Mouse (Mus musculus): Measurements from ENCODE around the gene Ccdc69. TPM values are rescaled to one million over a fixed set of nuclear protein-coding genes. Genes with fewer than 3 reads are reported as not detected.
A peak's percentile ranks its signal among the peaks of the same experiment; 100 is the strongest.

Ccdc69 gene
- polyA plus RNA-seq, 1 experiment from 2014 or later = 0.22 TPM

- 0 out of 2 replicates have a peak, but pooled peaks cover 2% of the 10 kb centered on the region for H3K27me3 ChIP-seq
- H3K9me3 ChIP-seq = no peaks in the 10 kb centered on the region
- no peak for ATAC-seq (ENCODE audit: low FRiP score)
- no peak overlapping the region for H3K4me2 ChIP-seq
- no peaks in the 10 kb centered on the region for H3K36me3 ChIP-seq
- no peak overlapping the region for H3K27ac ChIP-seq
- H3K9ac ChIP-seq = no peak overlapping the region
- H3K4me1 ChIP-seq (replicated peaks) = no peaks in the 10 kb centered on the region
- no peak overlapping the region for H3K4me3 ChIP-seq
- 84% methylated on average over 2 of the region's 2 CpGs for WGBS
Measured at GRCm38 (mm10) chr11:55089892-55090291, 12.0 kb upstream of the Ccdc69 start.

- WGBS = 7% methylated on average over 10 of the region's 10 CpGs
- Histone ChIP-seq H3K4me3 (no peak overlapping the region), H3K36me3 (no peaks in the 10 kb centered on the region), H3K9me3 (no peaks in the 10 kb centered on the region; the same call in 1 of the 2 replicates), H3K27me3 (0 out of 2 replicates have a peak, but pooled peaks cover 2% of the 10 kb centered on the region), H3K4me2 (no peak overlapping the region), H3K27ac (no peak overlapping the region), H3K9ac (no peak overlapping the region), H3K4me1 (replicated peaks) (no peaks in the 10 kb centered on the region)
- no peak; the same call in 1 of the 2 replicates for ATAC-seq (ENCODE audit: low FRiP score)
Measured at GRCm38 (mm10) chr11:55087006-55087405, 9.1 kb upstream of the Ccdc69 start.

GRCm38 (mm10) chr11:55085396-55085795 is 7.5 kb upstream of the Ccdc69 start:
- 0 out of 2 replicates have a peak, but pooled peaks cover 2% of the 10 kb centered on the region for H3K27me3 ChIP-seq
- WGBS = 68% methylated on average over 5 of the region's 5 CpGs
- no peaks in the 10 kb centered on the region; the same call in 1 of the 2 replicates for H3K9me3 ChIP-seq
- no peak overlapping the region for H3K9ac ChIP-seq
- H3K27ac ChIP-seq = no peak overlapping the region
- no peak for ATAC-seq (ENCODE audit: low FRiP score)
- H3K36me3 ChIP-seq = no peaks in the 10 kb centered on the region
- no peak overlapping the region for H3K4me3 ChIP-seq
- no peak overlapping the region for H3K4me2 ChIP-seq
- H3K4me1 ChIP-seq (replicated peaks) = no peaks in the 10 kb centered on the region

- Histone ChIP-seq H3K4me1 (replicated peaks) (no peaks in the 10 kb centered on the region), H3K27ac (no peak overlapping the region), H3K4me2 (no peak overlapping the region), H3K27me3 (0 out of 2 replicates have a peak, but pooled peaks cover 2% of the 10 kb centered on the region), H3K9ac (no peak overlapping the region), H3K9me3 (no peaks in the 10 kb centered on the region; the same call in 1 of the 2 replicates), H3K4me3 (no peak overlapping the region), H3K36me3 (no peaks in the 10 kb centered on the region)
- no peak for ATAC-seq (ENCODE audit: low FRiP score)
- WGBS = 77% methylated on average over 4 of the region's 4 CpGs
Measured at GRCm38 (mm10) chr11:55084629-55085028, 6.7 kb upstream of the Ccdc69 start.

- peaks cover 31% of the 10 kb centered on the region for H3K27me3 ChIP-seq
- WGBS = 89% methylated on average over 9 of the region's 9 CpGs
- no peak overlapping the region for H3K9ac ChIP-seq
- H3K36me3 ChIP-seq = no peaks in the 10 kb centered on the region
- H3K4me3 ChIP-seq = no peak overlapping the region
- ATAC-seq (ENCODE audit: low FRiP score) = no peak
- no peak overlapping the region for H3K27ac ChIP-seq
- H3K4me1 ChIP-seq (replicated peaks) = peaks cover 15% of the 10 kb centered on the region
- H3K4me2 ChIP-seq = no peak overlapping the region
- H3K9me3 ChIP-seq = no peaks in the 10 kb centered on the region; the same call in 1 of the 2 replicates
Measured at GRCm38 (mm10) chr11:55081206-55081605, 3.3 kb upstream of the Ccdc69 start.

- H3K27me3 ChIP-seq = peaks cover 31% of the 10 kb centered on the region
- H3K27ac ChIP-seq = no peak overlapping the region
- no peaks in the 10 kb centered on the region for H3K36me3 ChIP-seq
- WGBS = 56% methylated on average over 4 of the region's 4 CpGs
- H3K4me1 ChIP-seq (replicated peaks) = peaks cover 20% of the 10 kb centered on the region
- H3K9me3 ChIP-seq = no peaks in the 10 kb centered on the region; the same call in 1 of the 2 replicates
- ATAC-seq (ENCODE audit: low FRiP score) = no peak
- H3K4me2 ChIP-seq = no peak overlapping the region
- no peak overlapping the region for H3K9ac ChIP-seq
- H3K4me3 ChIP-seq = no peak overlapping the region
Measured at GRCm38 (mm10) chr11:55079180-55079579, 1.2 kb upstream of the Ccdc69 start.

- peaks cover 20% of the 10 kb centered on the region for H3K4me1 ChIP-seq (replicated peaks)
- no peak overlapping the region for H3K27ac ChIP-seq
- 68% methylated on average over 3 of the region's 3 CpGs for WGBS
- no peaks in the 10 kb centered on the region; the same call in 1 of the 2 replicates for H3K9me3 ChIP-seq
- peak overlapping the region; percentile 86 for H3K4me2 ChIP-seq
- H3K27me3 ChIP-seq = peaks cover 31% of the 10 kb centered on the region
- no peak for ATAC-seq (ENCODE audit: low FRiP score)
- no peak overlapping the region for H3K9ac ChIP-seq
- no peak overlapping the region for H3K4me3 ChIP-seq
- no peaks in the 10 kb centered on the region for H3K36me3 ChIP-seq
Measured at GRCm38 (mm10) chr11:55078502-55078901, 571 bp upstream of the Ccdc69 start.

GRCm38 (mm10) chr11:55076234-55076633 is 1.7 kb downstream of the Ccdc69 start:
- Histone ChIP-seq H3K27me3 (peaks cover 31% of the 10 kb centered on the region), H3K9ac (no peak overlapping the region), H3K4me1 (replicated peaks) (peaks cover 20% of the 10 kb centered on the region), H3K27ac (no peak overlapping the region), H3K4me2 (no peak overlapping the region), H3K36me3 (no peaks in the 10 kb centered on the region), H3K4me3 (no peak overlapping the region), H3K9me3 (no peaks in the 10 kb centered on the region)
- no peak for ATAC-seq (ENCODE audit: low FRiP score)
- 85% methylated on average over 5 of the region's 5 CpGs for WGBS

GRCm38 (mm10) chr11:55075602-55076001 is 2.3 kb downstream of the Ccdc69 start:
- Histone ChIP-seq H3K4me3 (no peak overlapping the region), H3K9me3 (no peaks in the 10 kb centered on the region), H3K36me3 (no peaks in the 10 kb centered on the region), H3K4me2 (no peak overlapping the region), H3K4me1 (replicated peaks) (peaks cover 20% of the 10 kb centered on the region), H3K27ac (no peak overlapping the region), H3K27me3 (peaks cover 31% of the 10 kb centered on the region), H3K9ac (no peak overlapping the region)
- ATAC-seq (ENCODE audit: low FRiP score) = no peak
- 59% methylated on average over 2 of the region's 2 CpGs for WGBS

- H3K27me3 ChIP-seq = peaks cover 17% of the 10 kb centered on the region
- H3K27ac ChIP-seq = no peak overlapping the region
- H3K9me3 ChIP-seq = no peaks in the 10 kb centered on the region
- peaks cover 21% of the 10 kb centered on the region for H3K4me1 ChIP-seq (replicated peaks)
- 77% methylated on average over 10 of the region's 10 CpGs for WGBS
- ATAC-seq (ENCODE audit: low FRiP score) = no peak
- no peak overlapping the region for H3K9ac ChIP-seq
- no peaks in the 10 kb centered on the region for H3K36me3 ChIP-seq
- no peak overlapping the region for H3K4me2 ChIP-seq
- no peak overlapping the region for H3K4me3 ChIP-seq
Measured at GRCm38 (mm10) chr11:55073191-55073590, 4.7 kb downstream of the Ccdc69 start.

- no peak overlapping the region for H3K4me2 ChIP-seq
- H3K4me3 ChIP-seq = no peak overlapping the region
- no peaks in the 10 kb centered on the region for H3K36me3 ChIP-seq
- peaks cover 11% of the 10 kb centered on the region for H3K27me3 ChIP-seq
- peaks cover 14% of the 10 kb centered on the region for H3K4me1 ChIP-seq (replicated peaks)
- 89% methylated on average over 8 of the region's 8 CpGs for WGBS
- ATAC-seq (ENCODE audit: low FRiP score) = no peak
- no peak overlapping the region for H3K9ac ChIP-seq
- H3K27ac ChIP-seq = no peak overlapping the region
- no peaks in the 10 kb centered on the region for H3K9me3 ChIP-seq
Measured at GRCm38 (mm10) chr11:55072467-55072866, 5.5 kb downstream of the Ccdc69 start.

- ATAC-seq (ENCODE audit: low FRiP score) = no peak
- Histone ChIP-seq H3K4me2 (no peak overlapping the region), H3K27me3 (peaks cover under 1% of the 10 kb centered on the region; the same call in 1 of the 2 replicates), H3K9ac (no peak overlapping the region), H3K4me1 (replicated peaks) (peaks cover 9% of the 10 kb centered on the region; the same call in 1 of the 2 replicates), H3K36me3 (no peaks in the 10 kb centered on the region), H3K9me3 (no peaks in the 10 kb centered on the region), H3K4me3 (no peak overlapping the region), H3K27ac (no peak overlapping the region)
- 91% methylated on average over 5 of the region's 5 CpGs for WGBS
Measured at GRCm38 (mm10) chr11:55071344-55071743, 6.6 kb downstream of the Ccdc69 start.

- Histone ChIP-seq H3K4me3 (no peak overlapping the region), H3K9ac (no peak overlapping the region), H3K9me3 (no peaks in the 10 kb centered on the region), H3K36me3 (no peaks in the 10 kb centered on the region), H3K4me1 (replicated peaks) (peaks cover 4% of the 10 kb centered on the region; the same call in 1 of the 2 replicates), H3K4me2 (no peak overlapping the region), H3K27ac (no peak overlapping the region), H3K27me3 (no peaks in the 10 kb centered on the region)
- no peak for ATAC-seq (ENCODE audit: low FRiP score)
- WGBS = 57% methylated on average over 2 of the region's 2 CpGs
Measured at GRCm38 (mm10) chr11:55069023-55069422, 8.9 kb downstream of the Ccdc69 start.
